Comparison of ENCODE assay signal across 18 mouse cellular contexts in the genomic region with DNA sequence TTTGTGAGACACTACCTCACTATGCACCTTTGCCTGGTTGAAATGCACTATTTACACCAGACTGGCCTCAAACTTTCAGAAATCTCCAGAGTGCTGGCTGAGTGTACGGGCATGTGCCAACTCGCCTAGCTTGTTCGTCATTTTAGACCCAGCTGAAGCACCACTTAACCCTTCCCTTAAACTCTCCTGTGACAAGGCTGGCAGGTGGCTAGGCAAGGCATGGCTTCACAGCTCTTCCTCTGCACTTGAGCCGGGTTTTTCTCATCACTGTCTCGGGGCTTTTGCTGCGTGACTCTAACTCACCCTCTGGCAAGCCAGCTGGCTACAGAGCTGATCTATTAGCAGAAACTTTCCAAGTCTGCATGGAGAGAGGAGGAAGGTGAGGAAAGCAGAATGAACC. TPM values are rescaled to one million over a fixed set of nuclear protein-coding genes. Genes with fewer than 3 reads are reported as not detected.
DNase-seq lines count a peak whose midpoint lies in the region; ATAC-seq and TF ChIP-seq lines count a peak whose summit lies in the region.
"Had no signal": no experiment of that assay in that cellular context is flagged by ENCODE, and none has a peak within 500 bp of the region (broad histone marks: within the 10 kb centered on the region; RNA-seq: fewer than 3 reads in every experiment).

No protein-coding gene starts in this region.

- no peaks in the 10 kb centered on the region for H3K36me3 ChIP-seq in kidney, embryonic 16.5 days (ENCODE audit: insufficient read depth, low read length)
- no peaks in the 10 kb centered on the region for H3K36me3 ChIP-seq in kidney, adult 2 months (ENCODE audit: control insufficient read depth, insufficient read depth, low read length)
- H3K36me3 ChIP-seq in embryonic facial prominence, embryonic 15.5 days: no peaks in the 10 kb centered on the region
- H3K36me3 ChIP-seq: liver, embryonic 13.5 days had no signal

- TF ChIP-seq CTCF in kidney, adult 2 months (conservative IDR thresholded peaks at IDR 0.05; ENCODE audit: insufficient read depth, insufficient read length, low read depth, low read length): no peak

- no peaks in the 10 kb centered on the region for H3K27me3 ChIP-seq in kidney, embryonic 16.5 days (ENCODE audit: insufficient read depth, low read length)
- H3K27me3 ChIP-seq in kidney, adult 2 months (replicated peaks; ENCODE audit: control insufficient read depth, insufficient read depth, low read length): no peaks in the 10 kb centered on the region
- H3K27me3 ChIP-seq in embryonic facial prominence, embryonic 15.5 days: no peaks in the 10 kb centered on the region
- H3K27me3 ChIP-seq: liver, embryonic 13.5 days; megakaryocyte, embryonic 14.5 days; neural tube, embryonic 13.5 days had no signal

- no peak overlapping the region for H3K4me2 ChIP-seq in kidney, embryonic 16.5 days (replicated peaks; ENCODE audit: low read depth, low read length)
- no peak overlapping the region for H3K4me2 ChIP-seq in embryonic facial prominence, embryonic 15.5 days (replicated peaks)
- H3K4me2 ChIP-seq: hindbrain, embryonic 14.5 days; liver, embryonic 13.5 days; neural tube, embryonic 13.5 days had no signal

- peak overlapping the region; percentile 83; the same call in 1 of the 2 replicates for H3K27ac ChIP-seq in kidney, embryonic 16.5 days (ENCODE audit: low read length)
- no peak overlapping the region for H3K27ac ChIP-seq in kidney, adult 2 months (ENCODE audit: insufficient read depth, low read depth, low read length)
- H3K27ac ChIP-seq in embryonic facial prominence, embryonic 15.5 days (replicated peaks): peak overlapping the region; percentile 25
- H3K27ac ChIP-seq: hindbrain, embryonic 14.5 days; liver, embryonic 13.5 days; neural tube, embryonic 13.5 days had no signal

- no peaks in the 10 kb centered on the region for H3K9me3 ChIP-seq in kidney, embryonic 16.5 days (ENCODE audit: low read length)
- H3K9me3 ChIP-seq in embryonic facial prominence, embryonic 15.5 days (replicated peaks): no peaks in the 10 kb centered on the region
- H3K9me3 ChIP-seq: liver, embryonic 13.5 days; neural tube, embryonic 13.5 days had no signal

- DNase-seq in adrenal gland, postnatal 14 days: peak; percentile 38
- no peak for DNase-seq in adrenal gland, adult 8-10 months
- no peak for DNase-seq in kidney, adult 2 months
- DNase-seq in lung, postnatal 36 days: peak; percentile 73
- no peak for DNase-seq in left cerebral cortex, postnatal 14 days (ENCODE audit: low spot score in 2 of 2)
- DNase-seq in cerebellum, adult 18-20 months: no peak
- DNase-seq: cerebellum, adult 11 months; gastrocnemius, postnatal 14 days; kidney, adult 11 months; liver, embryonic 13.5 days; right cerebral cortex, postnatal 4 days had no signal

- H3K4me3 ChIP-seq in kidney, embryonic 16.5 days (ENCODE audit: low read length): no peak overlapping the region
- H3K4me3 ChIP-seq in kidney, adult 2 months (ENCODE audit: insufficient read depth, low read depth, low read length): no peak overlapping the region
- no peak overlapping the region for H3K4me3 ChIP-seq in embryonic facial prominence, embryonic 15.5 days (replicated peaks)
- H3K4me3 ChIP-seq: liver, embryonic 13.5 days; megakaryocyte, embryonic 14.5 days; neural tube, embryonic 13.5 days had no signal

- 41% methylated on average over 6 of the region's 6 CpGs for WGBS in kidney, embryonic 16.5 days
- WGBS in kidney, adult 2 months: 50% methylated on average over 6 of the region's 6 CpGs
- WGBS in embryonic facial prominence, embryonic 15.5 days: 44% methylated on average over 6 of the region's 6 CpGs

- ATAC-seq in kidney, embryonic 16.5 days (ENCODE audit: low FRiP score, low TSS enrichment): no peak
- 0 out of 2 replicates have a peak, but pooled peaks have one; percentile 40 for ATAC-seq in embryonic facial prominence, embryonic 15.5 days (ENCODE audit: insufficient number of reproducible peaks, low FRiP score, low TSS enrichment, low read depth)
- ATAC-seq: activated CD4-positive, CD25-positive, alpha-beta regulatory T cell, adult 4 months; forebrain, embryonic 14.5 days had no signal

- H3K9ac ChIP-seq in kidney, embryonic 16.5 days (replicated peaks; ENCODE audit: low read length): no peak overlapping the region
- H3K9ac ChIP-seq in embryonic facial prominence, embryonic 15.5 days: no peak overlapping the region
- H3K9ac ChIP-seq: hindbrain, embryonic 14.5 days; liver, embryonic 13.5 days; neural tube, embryonic 13.5 days had no signal

- intact Hi-C loops in left cerebral cortex, postnatal 14 days (cut with DNase I): no loop called here

- TF ChIP-seq POLR2A in kidney, adult 2 months (IDR thresholded peaks at IDR 0.05; ENCODE audit: low read depth, low read length): no peak

- H3K4me1 ChIP-seq in kidney, embryonic 16.5 days (ENCODE audit: insufficient read depth, low read length): peaks cover 75% of the 10 kb centered on the region
- H3K4me1 ChIP-seq in kidney, adult 2 months (ENCODE audit: control insufficient read depth, insufficient read depth, low read length): peaks cover 34% of the 10 kb centered on the region
- peaks cover 52% of the 10 kb centered on the region for H3K4me1 ChIP-seq in embryonic facial prominence, embryonic 15.5 days

RNA-seq across cellular contexts. Expression of a gene that starts 6.8 kb away (rescaled TPM):
- 56.0 and 66.4 TPM in 2 replicates for total RNA-seq in adrenal gland, postnatal 14 days (2021)
- total RNA-seq in adrenal gland, adult 8-10 months (2022): 10 to 100 TPM; 61.0 to 96.2 (median 73.9) TPM
- polyA plus RNA-seq in kidney, embryonic 16.5 days (2015; fragmentation: Nextera tagmentation; extraction: Ambion mirVana): 35.3 and 41.1 TPM in 2 replicates
- 38.1 and 38.7 TPM in 2 replicates for polyA plus RNA-seq in kidney, adult 2 months (2012; rRNA removed)
- 30.8 and 36.3 TPM in 2 replicates for polyA plus RNA-seq in embryonic facial prominence, embryonic 15.5 days (2015; fragmentation: Nextera tagmentation; extraction: Ambion mirVana)
- 10 to 100 TPM; 54.1 to 61.9 TPM for total RNA-seq in left cerebral cortex, postnatal 14 days (2021)

Comparison
In these comparisons a context has a peak if more than half of its experiments do, and no peak if none do; other contexts are left out.
1. DNase-seq: peak in adrenal gland, postnatal 14 days (single experiment) and lung, postnatal 36 days (single experiment); none in adrenal gland, adult 8-10 months (single experiment), kidney, adult 2 months (single experiment), left cerebral cortex, postnatal 14 days (0 of 2) and cerebellum, adult 18-20 months (0 of 2).